Mouse (Mus musculus): ENCODE results near the gene Gng12. TPM values are rescaled to one million over a fixed set of nuclear protein-coding genes. Genes with fewer than 3 reads are reported as not detected.

Gng12 gene
- total RNA-seq, 1 experiment, result 14.3 TPM

DNA sequence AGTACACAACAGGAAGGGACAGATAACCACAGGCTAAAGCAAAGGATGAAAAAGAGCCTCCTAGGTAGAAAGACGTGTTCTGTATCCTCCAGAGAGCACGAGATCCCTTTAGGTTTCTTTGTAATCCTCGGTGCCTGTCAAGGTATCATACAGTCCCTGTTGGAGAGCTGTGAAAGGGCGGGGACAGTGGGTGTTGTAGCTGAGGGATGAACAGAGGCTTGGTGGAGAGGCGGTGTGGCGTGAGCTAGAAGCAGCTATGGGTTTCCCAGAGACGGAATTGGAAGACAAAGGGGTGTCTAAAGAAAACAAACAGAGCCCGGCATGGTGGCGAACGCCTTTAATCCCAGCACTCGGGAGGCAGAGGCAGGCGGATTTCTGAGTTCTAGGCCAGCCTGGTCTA, 89.9 kb downstream of the Gng12 start:
- Histone ChIP-seq H3K9me3 (ENCODE audit: control insufficient read depth, insufficient read depth, low read depth, low read length) (no peaks in the 10 kb centered on the region), H3K9ac (ENCODE audit: insufficient read depth, low read depth, low read length, poor library complexity, severe bottlenecking) (no peak overlapping the region), H3K27ac (ENCODE audit: insufficient read depth, low read depth, low read length, poor library complexity, severe bottlenecking) (no peak overlapping the region), H3K4me1 (ENCODE audit: control insufficient read depth in 2 of 2, insufficient read depth in 2 of 2, low read length in 2 of 2, poor library complexity in 1 of 2) (peaks cover 1 to 8% of the 10 kb centered on the region in 2 experiments; a peak in 1 of 4 replicates), H3K36me3 (ENCODE audit: control insufficient read depth, insufficient read depth, low read length, poor library complexity, severe bottlenecking) (peaks cover 2% of the 10 kb centered on the region; the same call in 1 of the 2 replicates), H3K4me3 (ENCODE audit: insufficient read depth in 1 of 2, low read depth in 1 of 2, low read length in 2 of 2, poor library complexity in 1 of 2, severe bottlenecking in 1 of 2) (no peak overlapping the region)
- TF ChIP-seq MAFK (IDR thresholded peaks at IDR 0.05; ENCODE audit: insufficient read depth, low read depth, low read length), result no peak
- TF ChIP-seq ZC3H11A (IDR thresholded peaks at IDR 0.05; ENCODE audit: borderline replicate concordance, low read depth, low read length), result no peak
- TF ChIP-seq ZNF384 (IDR thresholded peaks at IDR 0.05; ENCODE audit: low read depth, low read length), result no peak
- TF ChIP-seq HCFC1 (IDR thresholded peaks at IDR 0.05; ENCODE audit: borderline replicate concordance, insufficient read depth, low read length), result no peak
- no peak for TF ChIP-seq CHD2 (IDR thresholded peaks at IDR 0.05; ENCODE audit: low read depth, low read length)
- no peak for DNase-seq (ENCODE audit: low read depth, low spot score)
- in situ Hi-C loops (cut with MboI; ENCODE audit: low sequenced_read_pairs in 2 of 2, unreplicated experiment in 2 of 2), result no loop called here

DNA sequence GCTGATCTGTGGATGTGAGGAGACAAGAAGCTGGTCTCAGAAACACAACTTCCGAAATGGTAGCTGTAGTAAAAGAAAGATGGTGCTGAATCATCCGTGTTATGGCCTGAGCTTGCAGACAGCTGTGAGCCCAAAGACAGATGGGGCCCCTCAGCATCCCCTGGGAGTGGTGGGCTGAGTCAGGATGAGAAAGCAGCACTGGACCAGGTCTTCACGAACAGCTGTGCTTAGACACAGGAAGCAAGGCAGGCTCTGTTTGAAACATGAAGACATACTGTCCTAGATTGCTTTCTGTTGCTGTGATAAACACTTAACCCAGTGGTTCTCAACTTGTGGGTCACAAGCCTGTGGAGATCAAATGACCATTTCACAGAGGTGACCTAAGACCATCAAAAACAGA, 91.4 kb downstream of the Gng12 start:
- DNase-seq (ENCODE audit: low read depth, low spot score), result no peak
- in situ Hi-C loops (cut with MboI; ENCODE audit: low sequenced_read_pairs in 2 of 2, unreplicated experiment in 2 of 2), result no loop called here

DNA sequence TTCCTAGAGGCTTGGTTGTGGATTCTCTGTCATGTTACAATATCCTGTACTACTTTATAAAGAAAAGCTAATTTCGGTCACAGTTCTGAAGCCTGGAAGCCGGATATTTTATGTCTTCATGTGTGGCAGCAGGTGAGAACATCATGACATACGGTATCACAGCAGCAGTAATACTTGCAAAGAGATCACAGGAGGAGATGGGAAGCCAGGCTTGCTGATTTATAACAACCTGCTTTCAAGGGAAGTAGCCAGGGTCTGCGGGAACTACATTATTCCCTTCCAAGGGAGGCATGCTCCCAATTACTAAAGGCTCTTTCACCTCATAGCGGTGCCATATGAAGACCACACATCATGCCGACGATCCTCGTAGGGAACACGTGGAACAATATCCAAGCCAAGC, 92.2 kb downstream of the Gng12 start:
- Histone ChIP-seq H3K9ac (ENCODE audit: insufficient read depth, low read depth, low read length, poor library complexity, severe bottlenecking) (no peak overlapping the region), H3K4me1 (ENCODE audit: control insufficient read depth in 2 of 2, insufficient read depth in 2 of 2, low read length in 2 of 2, poor library complexity in 1 of 2) (peaks cover 1 to 8% of the 10 kb centered on the region in 2 experiments; a peak in 1 of 4 replicates), H3K9me3 (ENCODE audit: control insufficient read depth, insufficient read depth, low read depth, low read length) (no peaks in the 10 kb centered on the region), H3K4me3 (ENCODE audit: insufficient read depth in 1 of 2, low read depth in 1 of 2, low read length in 2 of 2, poor library complexity in 1 of 2, severe bottlenecking in 1 of 2) (no peak overlapping the region), H3K36me3 (ENCODE audit: control insufficient read depth, insufficient read depth, low read length, poor library complexity, severe bottlenecking) (peaks cover 2% of the 10 kb centered on the region; the same call in 1 of the 2 replicates), H3K27ac (ENCODE audit: insufficient read depth, low read depth, low read length, poor library complexity, severe bottlenecking) (no peak overlapping the region)
- TF ChIP-seq ZC3H11A (IDR thresholded peaks at IDR 0.05; ENCODE audit: borderline replicate concordance, low read depth, low read length) (no peak), MAFK (IDR thresholded peaks at IDR 0.05; ENCODE audit: insufficient read depth, low read depth, low read length) (no peak), HCFC1 (IDR thresholded peaks at IDR 0.05; ENCODE audit: borderline replicate concordance, insufficient read depth, low read length) (no peak), CHD2 (IDR thresholded peaks at IDR 0.05; ENCODE audit: low read depth, low read length) (no peak), ZNF384 (IDR thresholded peaks at IDR 0.05; ENCODE audit: low read depth, low read length) (no peak)
- no peak for DNase-seq (ENCODE audit: low read depth, low spot score)
- in situ Hi-C loops (cut with MboI; ENCODE audit: low sequenced_read_pairs in 2 of 2, unreplicated experiment in 2 of 2), result no loop called here

More for the DNA sequence above, 91.4 kb downstream of the Gng12 start:
- Histone ChIP-seq H3K9me3 (ENCODE audit: control insufficient read depth, insufficient read depth, low read depth, low read length) (no peaks in the 10 kb centered on the region), H3K4me1 (ENCODE audit: control insufficient read depth in 2 of 2, insufficient read depth in 2 of 2, low read length in 2 of 2, poor library complexity in 1 of 2) (peaks cover 1 to 8% of the 10 kb centered on the region in 2 experiments; a peak in 1 of 4 replicates), H3K27ac (ENCODE audit: insufficient read depth, low read depth, low read length, poor library complexity, severe bottlenecking) (no peak overlapping the region), H3K4me3 (ENCODE audit: insufficient read depth in 1 of 2, low read depth in 1 of 2, low read length in 2 of 2, poor library complexity in 1 of 2, severe bottlenecking in 1 of 2) (no peak overlapping the region), H3K36me3 (ENCODE audit: control insufficient read depth, insufficient read depth, low read length, poor library complexity, severe bottlenecking) (peaks cover 2% of the 10 kb centered on the region; the same call in 1 of the 2 replicates), H3K9ac (ENCODE audit: insufficient read depth, low read depth, low read length, poor library complexity, severe bottlenecking) (no peak overlapping the region)
- TF ChIP-seq MAFK (IDR thresholded peaks at IDR 0.05; ENCODE audit: insufficient read depth, low read depth, low read length) (no peak), ZNF384 (IDR thresholded peaks at IDR 0.05; ENCODE audit: low read depth, low read length) (no peak), ZC3H11A (IDR thresholded peaks at IDR 0.05; ENCODE audit: borderline replicate concordance, low read depth, low read length) (no peak), CHD2 (IDR thresholded peaks at IDR 0.05; ENCODE audit: low read depth, low read length) (no peak), HCFC1 (IDR thresholded peaks at IDR 0.05; ENCODE audit: borderline replicate concordance, insufficient read depth, low read length) (no peak)

DNA sequence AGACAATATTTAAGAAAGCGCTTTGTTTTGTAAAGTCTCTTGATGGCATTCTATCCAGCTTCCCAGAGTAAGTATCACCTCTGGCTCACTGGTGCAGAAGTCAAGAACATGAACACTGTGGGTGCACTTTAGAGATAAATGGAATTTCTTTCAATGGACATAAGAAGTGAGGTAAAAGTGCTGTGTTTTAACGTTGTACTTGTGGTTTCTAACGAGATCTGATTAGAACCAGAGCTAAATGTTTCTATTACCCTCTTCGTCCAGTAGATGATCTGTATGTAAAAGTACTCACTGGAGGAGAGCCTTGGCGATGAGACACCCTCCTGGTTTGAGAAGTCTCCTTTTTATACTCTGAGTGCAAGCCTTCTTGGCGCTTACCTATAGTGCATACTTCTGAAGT, 92.8 kb downstream of the Gng12 start:
- no peak for DNase-seq (ENCODE audit: low read depth, low spot score)
- Histone ChIP-seq H3K9me3 (ENCODE audit: control insufficient read depth, insufficient read depth, low read depth, low read length) (no peaks in the 10 kb centered on the region), H3K4me3 (ENCODE audit: insufficient read depth in 1 of 2, low read depth in 1 of 2, low read length in 2 of 2, poor library complexity in 1 of 2, severe bottlenecking in 1 of 2) (no peak overlapping the region), H3K9ac (ENCODE audit: insufficient read depth, low read depth, low read length, poor library complexity, severe bottlenecking) (no peak overlapping the region), H3K36me3 (ENCODE audit: control insufficient read depth, insufficient read depth, low read length, poor library complexity, severe bottlenecking) (peaks cover 2% of the 10 kb centered on the region; the same call in 1 of the 2 replicates), H3K4me1 (ENCODE audit: control insufficient read depth in 2 of 2, insufficient read depth in 2 of 2, low read length in 2 of 2, poor library complexity in 1 of 2) (peaks cover 1 to 8% of the 10 kb centered on the region in 2 experiments; a peak in 1 of 4 replicates), H3K27ac (ENCODE audit: insufficient read depth, low read depth, low read length, poor library complexity, severe bottlenecking) (no peak overlapping the region)
- in situ Hi-C loops (cut with MboI; ENCODE audit: low sequenced_read_pairs in 2 of 2, unreplicated experiment in 2 of 2), result no loop called here
- TF ChIP-seq CHD2 (IDR thresholded peaks at IDR 0.05; ENCODE audit: low read depth, low read length), result no peak
- no peak for TF ChIP-seq MAFK (IDR thresholded peaks at IDR 0.05; ENCODE audit: insufficient read depth, low read depth, low read length)
- no peak for TF ChIP-seq ZC3H11A (IDR thresholded peaks at IDR 0.05; ENCODE audit: borderline replicate concordance, low read depth, low read length)
- no peak for TF ChIP-seq HCFC1 (IDR thresholded peaks at IDR 0.05; ENCODE audit: borderline replicate concordance, insufficient read depth, low read length)
- TF ChIP-seq ZNF384 (IDR thresholded peaks at IDR 0.05; ENCODE audit: low read depth, low read length), result no peak

All from ES-E14 (cell line).